Mouse (Mus musculus): ENCODE results near the gene Ccdc160.

DNA sequence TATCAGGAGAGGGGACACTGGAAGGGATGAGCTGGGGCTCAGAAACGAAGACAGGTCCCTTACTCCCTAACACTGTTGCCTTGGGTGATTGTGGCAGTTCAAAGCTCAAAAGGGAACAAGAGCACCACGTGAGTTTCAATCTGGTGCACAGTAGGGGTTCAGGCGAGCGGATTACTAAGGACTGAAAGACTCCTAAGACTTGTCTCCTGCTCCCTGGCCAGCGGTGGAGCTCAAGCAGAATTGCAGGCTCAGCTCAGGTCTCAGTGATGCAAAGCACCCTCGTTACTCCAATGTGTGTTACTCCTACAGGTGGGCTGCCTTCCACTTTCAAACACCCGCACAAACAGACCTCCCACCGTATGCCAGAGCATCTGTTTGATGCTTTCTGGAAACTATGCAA is 45.5 kb upstream of the Ccdc160 start:
- no peak for TF ChIP-seq CTCF (IDR thresholded peaks at IDR 0.05; ENCODE audit: low read depth)
- TF ChIP-seq EP300 (IDR thresholded peaks at IDR 0.05; ENCODE audit: low read depth), result no peak
